Mouse (Mus musculus) testis, postnatal 14 days (tissue): Measurements from ENCODE around the gene Rundc3b.

Source experiments
- DNase-seq: peaks from one replicate; pipeline ENCODE4 v3.0.0; 2021; ENCODE audit warnings: low spot score

The Rundc3b gene

GRCm38 (mm10) chr5:8622596-8623231 is at the start of gene Rundc3b:
TSS of gene Rundc3b (minus strand) at chr5:8622952.
- peak; percentile 93 for DNase-seq

GRCm38 (mm10) chr5:8669606-8670005 is 46.9 kb upstream of the Rundc3b start:
- DNase-seq: no peak

- no peak for DNase-seq
These were observed 45.2 kb upstream of the Rundc3b start for GRCm38 (mm10) chr5:8667758-8668474.

GRCm38 (mm10) chr5:8664678-8665077 is 41.9 kb upstream of the Rundc3b start:
- no peak for DNase-seq

GRCm38 (mm10) chr5:8660738-8661151 is 38.0 kb upstream of the Rundc3b start:
- DNase-seq: no peak

GRCm38 (mm10) chr5:8659911-8660737 is 37.4 kb upstream of the Rundc3b start, which contains the start of gene Abcb1a:
TSS of gene Abcb1a (plus strand) at chr5:8660077.
- DNase-seq: peak; percentile 4

GRCm38 (mm10) chr5:8652085-8652484 is 29.3 kb upstream of the Rundc3b start:
- DNase-seq: no peak

- no peak for DNase-seq
These were observed 26.0 kb upstream of the Rundc3b start for GRCm38 (mm10) chr5:8648774-8649173.

GRCm38 (mm10) chr5:8648300-8648699 is 25.5 kb upstream of the Rundc3b start:
- no peak for DNase-seq

GRCm38 (mm10) chr5:8634489-8634975 is 11.8 kb upstream of the Rundc3b start:
- no peak for DNase-seq

- no peak for DNase-seq
These were observed 10.1 kb upstream of the Rundc3b start for GRCm38 (mm10) chr5:8632901-8633300.

GRCm38 (mm10) chr5:8622071-8622595 is 619 bp downstream of the Rundc3b start:
- DNase-seq: peak; percentile 68

GRCm38 (mm10) chr5:8571118-8571517 is 51.6 kb downstream of the Rundc3b start:
- DNase-seq: peak; percentile 37

- DNase-seq: no peak
These were observed 55.9 kb downstream of the Rundc3b start for GRCm38 (mm10) chr5:8566867-8567266.

GRCm38 (mm10) chr5:8544512-8544911 is 78.2 kb downstream of the Rundc3b start:
- no peak for DNase-seq

GRCm38 (mm10) chr5:8542631-8543207 is 80.0 kb downstream of the Rundc3b start:
- no peak for DNase-seq

GRCm38 (mm10) chr5:8541120-8542117 is 81.3 kb downstream of the Rundc3b start:
- no peak for DNase-seq

- no peak for DNase-seq
These were observed 103.7 kb downstream of the Rundc3b start for GRCm38 (mm10) chr5:8519006-8519405.

- DNase-seq: no peak
These were observed 131.0 kb downstream of the Rundc3b start for GRCm38 (mm10) chr5:8491778-8492177.

GRCm38 (mm10) chr5:8489471-8490110 is 133.2 kb downstream of the Rundc3b start:
- no peak for DNase-seq
